Mouse (Mus musculus): ENCODE measurements at regions not wholly inside any gene's neighbourhood (a gene's known extent, or its start where the extent isn't known, plus 50 kb on each side); places are given as distances from the start of the nearest gene placed in this dataset.
"Not testable (repeated sequence)": the region's sequence is repeated elsewhere in the genome, so short reads cannot be mapped to it uniquely, and the experiment has no call there.

GRCm38 (mm10) chr5:77917086-77917676, 509.3 kb upstream of the Igfbp7 start:
- no peak overlapping the region for H3K27ac ChIP-seq (ENCODE audit: control insufficient read depth, low read depth, low read length)
- no peaks in the 10 kb centered on the region for H3K36me3 ChIP-seq (ENCODE audit: control insufficient read depth in 1 of 2, insufficient read depth in 2 of 2, low read length in 2 of 2)
- no peaks in the 10 kb centered on the region for H3K9me3 ChIP-seq (replicated peaks; ENCODE audit: insufficient read depth, low read length)
- H3K27me3 ChIP-seq (ENCODE audit: control insufficient read depth in 1 of 2, insufficient read depth in 2 of 2, low read length in 2 of 2), result no peaks in the 10 kb centered on the region
- no peak overlapping the region for H3K4me3 ChIP-seq (ENCODE audit: control insufficient read depth in 1 of 2, insufficient read depth in 1 of 2, low read depth in 2 of 2, low read length in 2 of 2)
- TF ChIP-seq POLR2AphosphoS2 (IDR thresholded peaks at IDR 0.05; ENCODE audit: low read length), result no peak
- no peak for TF ChIP-seq KAT2A (conservative IDR thresholded peaks at IDR 0.05; ENCODE audit: low read depth, low read length)
- TF ChIP-seq UBTF (IDR thresholded peaks at IDR 0.05; ENCODE audit: borderline replicate concordance, insufficient read depth, low read depth, low read length), result no peak
- TF ChIP-seq MYC (IDR thresholded peaks at IDR 0.05; ENCODE audit: low read depth, low read length), result no peak
- no peak for TF ChIP-seq TAL1 (IDR thresholded peaks at IDR 0.05; ENCODE audit: low read length)
- no peak for TF ChIP-seq EP300 (IDR thresholded peaks at IDR 0.05; ENCODE audit: low read depth in 1 of 2, low read length in 2 of 2)
- no peak for TF ChIP-seq GATA1 (IDR thresholded peaks at IDR 0.05; ENCODE audit: low read depth, low read length)
- no peak for TF ChIP-seq HCFC1 (IDR thresholded peaks at IDR 0.05; ENCODE audit: low read depth, low read length)
- no peaks in the 10 kb centered on the region for H3K4me1 ChIP-seq (ENCODE audit: control insufficient read depth in 1 of 2, insufficient read depth in 2 of 2, low read length in 2 of 2)
- H3K9ac ChIP-seq (ENCODE audit: control insufficient read depth, low read depth, low read length, poor library complexity, severe bottlenecking), result no peak overlapping the region
- no peaks in the 10 kb centered on the region for H3K79me2 ChIP-seq (ENCODE audit: control insufficient read depth, insufficient read depth, low read length, poor library complexity)
- DNase-seq (ENCODE audit: low read depth, low spot score), result no peak

GRCm38 (mm10) chr5:77916375-77916774, 508.5 kb upstream of the Igfbp7 start:
- no peak overlapping the region for H3K4me3 ChIP-seq (ENCODE audit: control insufficient read depth in 1 of 2, insufficient read depth in 1 of 2, low read depth in 2 of 2, low read length in 2 of 2)
- no peak for TF ChIP-seq MYC (IDR thresholded peaks at IDR 0.05; ENCODE audit: low read depth, low read length)
- TF ChIP-seq ZKSCAN1 (IDR thresholded peaks at IDR 0.05; ENCODE audit: low read depth, low read length), result no peak
- TF ChIP-seq BHLHE40 (IDR thresholded peaks at IDR 0.05; ENCODE audit: borderline replicate concordance, low read depth, low read length), result no peak
- TF ChIP-seq HCFC1 (IDR thresholded peaks at IDR 0.05; ENCODE audit: low read depth, low read length), result no peak
- no peak for TF ChIP-seq MAFK (IDR thresholded peaks at IDR 0.05; ENCODE audit: borderline replicate concordance, low read depth, low read length)
- H3K9ac ChIP-seq (ENCODE audit: control insufficient read depth, low read depth, low read length, poor library complexity, severe bottlenecking), result no peak overlapping the region
- no peaks in the 10 kb centered on the region for H3K4me1 ChIP-seq (ENCODE audit: control insufficient read depth in 1 of 2, insufficient read depth in 2 of 2, low read length in 2 of 2)
- no peaks in the 10 kb centered on the region for H3K9me3 ChIP-seq (replicated peaks; ENCODE audit: insufficient read depth, low read length)
- DNase-seq (ENCODE audit: low read depth, low spot score), result no peak
- H3K36me3 ChIP-seq (ENCODE audit: control insufficient read depth in 1 of 2, insufficient read depth in 2 of 2, low read length in 2 of 2), result no peaks in the 10 kb centered on the region
- H3K79me2 ChIP-seq (ENCODE audit: control insufficient read depth, insufficient read depth, low read length, poor library complexity), result no peaks in the 10 kb centered on the region
- no peaks in the 10 kb centered on the region for H3K27me3 ChIP-seq (ENCODE audit: control insufficient read depth in 1 of 2, insufficient read depth in 2 of 2, low read length in 2 of 2)
- no peak overlapping the region for H3K27ac ChIP-seq (ENCODE audit: control insufficient read depth, low read depth, low read length)

- H3K4me1 ChIP-seq (ENCODE audit: control insufficient read depth in 1 of 2, insufficient read depth in 2 of 2, low read length in 2 of 2), result no peaks in the 10 kb centered on the region
- no peaks in the 10 kb centered on the region for H3K36me3 ChIP-seq (ENCODE audit: control insufficient read depth in 1 of 2, insufficient read depth in 2 of 2, low read length in 2 of 2)
- no peak overlapping the region for H3K27ac ChIP-seq (ENCODE audit: control insufficient read depth, low read depth, low read length)
- H3K79me2 ChIP-seq (ENCODE audit: control insufficient read depth, insufficient read depth, low read length, poor library complexity), result no peaks in the 10 kb centered on the region
- no peaks in the 10 kb centered on the region for H3K9me3 ChIP-seq (replicated peaks; ENCODE audit: insufficient read depth, low read length)
- DNase-seq (ENCODE audit: low read depth, low spot score), result peak; percentile 26
- H3K27me3 ChIP-seq (ENCODE audit: control insufficient read depth in 1 of 2, insufficient read depth in 2 of 2, low read length in 2 of 2), result no peaks in the 10 kb centered on the region
- no peak overlapping the region for H3K4me3 ChIP-seq (ENCODE audit: control insufficient read depth in 1 of 2, insufficient read depth in 1 of 2, low read depth in 2 of 2, low read length in 2 of 2)
- no peak overlapping the region for H3K9ac ChIP-seq (ENCODE audit: control insufficient read depth, low read depth, low read length, poor library complexity, severe bottlenecking)
- 0 out of 2 replicates have a peak, but pooled peaks have one; percentile 18 for TF ChIP-seq ZC3H11A (IDR thresholded peaks at IDR 0.05; ENCODE audit: low read depth, low read length)
- TF ChIP-seq CTCF (IDR thresholded peaks at IDR 0.05 in 2 of 3, conservative IDR thresholded peaks at IDR 0.05 in 1 of 3; ENCODE audit: control insufficient read depth in 1 of 3, insufficient read depth in 1 of 3, low read depth in 2 of 3, low read length in 3 of 3, poor library complexity in 1 of 3, severe bottlenecking in 1 of 3), result peak; percentile 46 to 60 (median 54)
- no peak for TF ChIP-seq ETS1 (IDR thresholded peaks at IDR 0.05; ENCODE audit: low read depth, low read length)
- TF ChIP-seq SMC3 (IDR thresholded peaks at IDR 0.05; ENCODE audit: low read depth, low read length), result peak; percentile 69
- peak; percentile 38 for TF ChIP-seq RAD21 (IDR thresholded peaks at IDR 0.05; ENCODE audit: low read depth, low read length)
Observed at GRCm38 (mm10) chr5:77909218-77909617, 501.4 kb upstream of the Igfbp7 start.

GRCm38 (mm10) chr5:77892024-77892423, 484.2 kb upstream of the Igfbp7 start:
- H3K9ac ChIP-seq (ENCODE audit: control insufficient read depth, low read depth, low read length, poor library complexity, severe bottlenecking); H3K4me3 ChIP-seq (ENCODE audit: control insufficient read depth in 1 of 2, insufficient read depth in 1 of 2, low read depth in 2 of 2, low read length in 2 of 2); H3K27me3 ChIP-seq (ENCODE audit: control insufficient read depth in 1 of 2, insufficient read depth in 2 of 2, low read length in 2 of 2); H3K36me3 ChIP-seq (ENCODE audit: control insufficient read depth in 1 of 2, insufficient read depth in 2 of 2, low read length in 2 of 2); H3K9me3 ChIP-seq (replicated peaks; ENCODE audit: insufficient read depth, low read length); H3K27ac ChIP-seq (ENCODE audit: control insufficient read depth, low read depth, low read length); H3K79me2 ChIP-seq (ENCODE audit: control insufficient read depth, insufficient read depth, low read length, poor library complexity); DNase-seq (ENCODE audit: low read depth, low spot score); H3K4me1 ChIP-seq (ENCODE audit: control insufficient read depth in 1 of 2, insufficient read depth in 2 of 2, low read length in 2 of 2): not testable (repeated sequence)

Measured in MEL (cell line).